Mouse (Mus musculus): Measurements from ENCODE around the gene Cd34. TPM values are rescaled to one million over a fixed set of nuclear protein-coding genes. Genes with fewer than 3 reads are reported as not detected.

Gene Cd34
- polyA plus RNA-seq (2012; rRNA removed; ENCODE audit: low replicate concordance), result 4.0 and 4.3 TPM in 2 replicates

GRCm38 (mm10) chr1:194938715-194939114 lies at the start of gene Cd34:
Gene Cd34, plus strand, starts transcription at chr1:194938819.

Other genes with a start within 250 kb of the Cd34 start
- gene Cd46, start 153.4 kb downstream of the Cd34 start, polyA plus RNA-seq (2012; rRNA removed; ENCODE audit: low replicate concordance), result 0.05 and 0.07 TPM in 2 replicates
- gene Cr1l, start 192.8 kb downstream of the Cd34 start, polyA plus RNA-seq (2012; rRNA removed; ENCODE audit: low replicate concordance), result 12.0 and 21.0 TPM in 2 replicates
- 0.23 TPM in 1 of 2 replicates, not detected in the other for gene Cr2, start 237.9 kb downstream of the Cd34 start, polyA plus RNA-seq (2012; rRNA removed; ENCODE audit: low replicate concordance)